Mouse (Mus musculus): ENCODE measurements around the gene Gpbar1. TPM values are rescaled to one million over a fixed set of nuclear protein-coding genes. Genes with fewer than 3 reads are reported as not detected.

The Gpbar1 gene
- total RNA-seq, 1 experiment: 0.45 TPM

DNA sequence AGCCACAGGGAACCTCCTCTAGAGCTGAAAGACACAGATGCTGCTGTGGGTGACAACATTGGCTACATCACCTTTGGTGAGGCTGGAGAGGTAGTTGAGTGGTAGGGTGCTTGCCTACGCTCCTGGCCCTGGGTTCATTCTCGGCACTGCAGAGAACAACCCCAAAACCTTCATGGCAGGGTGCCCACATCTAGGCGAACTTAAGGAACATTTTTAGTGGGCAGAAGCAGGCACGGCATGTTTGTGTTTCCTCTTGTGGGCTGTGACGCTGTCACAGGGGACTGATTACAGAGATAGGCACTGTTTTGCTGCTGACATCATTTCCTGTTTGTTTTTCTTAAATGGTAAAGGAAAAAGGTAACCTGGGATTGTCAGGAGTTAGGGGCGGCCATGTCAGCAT lies 15.8 kb upstream of the Gpbar1 start:
- Histone ChIP-seq H3K9ac (ENCODE audit: insufficient read depth, low read depth, low read length, poor library complexity, severe bottlenecking) (no peak overlapping the region), H3K36me3 (ENCODE audit: control insufficient read depth, insufficient read depth, low read length, poor library complexity, severe bottlenecking) (peaks cover 62% of the 10 kb centered on the region), H3K27ac (ENCODE audit: insufficient read depth, low read depth, low read length, poor library complexity, severe bottlenecking) (no peak overlapping the region), H3K4me1 (ENCODE audit: control insufficient read depth in 2 of 2, insufficient read depth in 2 of 2, low read length in 2 of 2, poor library complexity in 1 of 2) (peaks cover 0 to under 1% of the 10 kb centered on the region in 2 experiments; a peak in 2 of 4 replicates), H3K9me3 (ENCODE audit: control insufficient read depth, insufficient read depth, low read depth, low read length) (no peaks in the 10 kb centered on the region), H3K4me3 (ENCODE audit: insufficient read depth in 1 of 2, low read depth in 1 of 2, low read length in 2 of 2, poor library complexity in 1 of 2, severe bottlenecking in 1 of 2) (no peak overlapping the region)
- TF ChIP-seq HCFC1 (IDR thresholded peaks at IDR 0.05; ENCODE audit: borderline replicate concordance, insufficient read depth, low read length) (no peak), ZC3H11A (IDR thresholded peaks at IDR 0.05; ENCODE audit: borderline replicate concordance, low read depth, low read length) (no peak), MAFK (IDR thresholded peaks at IDR 0.05; ENCODE audit: insufficient read depth, low read depth, low read length) (no peak), CHD2 (IDR thresholded peaks at IDR 0.05; ENCODE audit: low read depth, low read length) (no peak), ZNF384 (IDR thresholded peaks at IDR 0.05; ENCODE audit: low read depth, low read length) (no peak)
- in situ Hi-C loops (cut with MboI; ENCODE audit: low sequenced_read_pairs in 2 of 2, unreplicated experiment in 2 of 2): no loop called here
- no peak for DNase-seq (ENCODE audit: low read depth, low spot score)

DNA sequence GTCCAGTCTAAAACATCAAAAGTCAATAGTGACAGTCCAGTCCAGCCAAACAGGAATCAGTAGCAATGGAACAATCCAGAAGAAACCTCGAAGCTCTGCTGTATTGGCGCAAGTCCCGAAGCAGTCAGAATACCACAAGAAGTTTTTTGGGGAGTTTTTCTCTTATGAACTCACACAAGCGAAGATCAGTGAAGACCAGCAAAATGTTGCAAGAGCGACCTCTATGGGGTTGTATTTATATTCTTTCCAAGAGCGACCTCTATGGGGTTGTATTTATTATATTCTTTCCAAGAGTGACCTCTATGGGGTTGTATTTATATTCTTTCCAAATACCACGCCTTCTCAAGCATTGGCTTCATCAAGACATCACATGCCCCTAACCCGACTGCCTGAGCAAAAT lies 9.6 kb upstream of the Gpbar1 start:
- TF ChIP-seq MAFK (IDR thresholded peaks at IDR 0.05; ENCODE audit: insufficient read depth, low read depth, low read length) (no peak), CHD2 (IDR thresholded peaks at IDR 0.05; ENCODE audit: low read depth, low read length) (no peak), HCFC1 (IDR thresholded peaks at IDR 0.05; ENCODE audit: borderline replicate concordance, insufficient read depth, low read length) (no peak), ZC3H11A (IDR thresholded peaks at IDR 0.05; ENCODE audit: borderline replicate concordance, low read depth, low read length) (no peak), ZNF384 (IDR thresholded peaks at IDR 0.05; ENCODE audit: low read depth, low read length) (no peak)
- no peak for DNase-seq (ENCODE audit: low read depth, low spot score)
- in situ Hi-C loops (cut with MboI; ENCODE audit: low sequenced_read_pairs in 2 of 2, unreplicated experiment in 2 of 2): no loop called here
- Histone ChIP-seq H3K27ac (ENCODE audit: insufficient read depth, low read depth, low read length, poor library complexity, severe bottlenecking) (no peak overlapping the region), H3K4me1 (ENCODE audit: control insufficient read depth in 2 of 2, insufficient read depth in 2 of 2, low read length in 2 of 2, poor library complexity in 1 of 2) (no peaks in the 10 kb centered on the region), H3K9me3 (ENCODE audit: control insufficient read depth, insufficient read depth, low read depth, low read length) (no peaks in the 10 kb centered on the region), H3K9ac (ENCODE audit: insufficient read depth, low read depth, low read length, poor library complexity, severe bottlenecking) (no peak overlapping the region), H3K36me3 (ENCODE audit: control insufficient read depth, insufficient read depth, low read length, poor library complexity, severe bottlenecking) (peaks cover 35% of the 10 kb centered on the region), H3K4me3 (ENCODE audit: insufficient read depth in 1 of 2, low read depth in 1 of 2, low read length in 2 of 2, poor library complexity in 1 of 2, severe bottlenecking in 1 of 2) (no peak overlapping the region)

DNA sequence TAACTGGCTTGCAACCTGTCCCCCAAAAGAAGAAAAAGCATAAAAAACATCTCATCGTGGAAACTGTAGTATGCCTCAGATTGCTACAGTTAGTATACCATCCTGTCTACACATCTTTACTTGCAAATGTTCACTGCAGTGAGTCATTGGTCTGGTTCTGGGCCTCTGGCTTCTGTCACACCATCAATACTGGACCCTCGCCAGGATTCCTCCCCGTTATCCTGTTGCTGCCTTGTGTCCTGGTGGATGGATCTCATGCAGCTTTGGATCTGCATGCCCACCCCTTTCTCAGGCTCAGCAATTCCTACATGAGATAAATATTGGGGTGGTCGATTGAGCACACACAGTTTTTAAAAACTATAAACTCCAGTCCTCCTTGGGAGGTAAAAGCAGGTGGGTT lies 6.7 kb upstream of the Gpbar1 start:
- Histone ChIP-seq H3K27ac (ENCODE audit: insufficient read depth, low read depth, low read length, poor library complexity, severe bottlenecking) (no peak overlapping the region), H3K36me3 (ENCODE audit: control insufficient read depth, insufficient read depth, low read length, poor library complexity, severe bottlenecking) (peaks cover 10% of the 10 kb centered on the region), H3K4me3 (ENCODE audit: insufficient read depth in 1 of 2, low read depth in 1 of 2, low read length in 2 of 2, poor library complexity in 1 of 2, severe bottlenecking in 1 of 2) (no peak overlapping the region), H3K9me3 (ENCODE audit: control insufficient read depth, insufficient read depth, low read depth, low read length) (no peaks in the 10 kb centered on the region), H3K4me1 (ENCODE audit: control insufficient read depth in 2 of 2, insufficient read depth in 2 of 2, low read length in 2 of 2, poor library complexity in 1 of 2) (no peaks in the 10 kb centered on the region), H3K9ac (ENCODE audit: insufficient read depth, low read depth, low read length, poor library complexity, severe bottlenecking) (no peak overlapping the region)
- in situ Hi-C loops (cut with MboI; ENCODE audit: low sequenced_read_pairs in 2 of 2, unreplicated experiment in 2 of 2): no loop called here
- no peak for DNase-seq (ENCODE audit: low read depth, low spot score)
- no peak for TF ChIP-seq MAFK (IDR thresholded peaks at IDR 0.05; ENCODE audit: insufficient read depth, low read depth, low read length)
- no peak for TF ChIP-seq HCFC1 (IDR thresholded peaks at IDR 0.05; ENCODE audit: borderline replicate concordance, insufficient read depth, low read length)
- no peak for TF ChIP-seq CHD2 (IDR thresholded peaks at IDR 0.05; ENCODE audit: low read depth, low read length)
- TF ChIP-seq ZC3H11A (IDR thresholded peaks at IDR 0.05; ENCODE audit: borderline replicate concordance, low read depth, low read length): no peak
- no peak for TF ChIP-seq ZNF384 (IDR thresholded peaks at IDR 0.05; ENCODE audit: low read depth, low read length)

DNA sequence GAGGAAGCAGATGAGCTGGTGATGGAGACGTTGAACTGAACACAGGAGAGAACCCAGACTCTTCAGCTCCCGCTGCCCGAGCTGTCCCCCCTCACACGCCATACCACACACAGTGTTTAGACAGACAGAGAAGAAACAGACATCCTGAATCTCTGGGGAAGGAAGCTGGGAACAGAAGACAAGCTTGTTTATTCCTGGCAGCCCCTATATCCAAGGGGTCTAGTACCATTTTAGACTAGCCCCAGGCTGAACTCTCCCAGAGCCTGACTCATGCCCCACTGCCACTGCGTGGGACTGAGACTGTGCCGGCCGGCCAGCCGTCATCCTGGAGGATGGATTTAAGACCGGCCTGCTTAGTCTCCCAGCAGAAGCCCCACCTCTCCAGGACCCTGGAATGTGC lies 3.3 kb upstream of the Gpbar1 start:
- no peak for DNase-seq (ENCODE audit: low read depth, low spot score)
- in situ Hi-C loops (cut with MboI; ENCODE audit: low sequenced_read_pairs in 2 of 2, unreplicated experiment in 2 of 2): no loop called here
- H3K4me1 ChIP-seq (ENCODE audit: control insufficient read depth in 2 of 2, insufficient read depth in 2 of 2, low read length in 2 of 2, poor library complexity in 1 of 2): peaks cover 0 to 4% of the 10 kb centered on the region in 2 experiments; a peak in 1 of 4 replicates

DNA sequence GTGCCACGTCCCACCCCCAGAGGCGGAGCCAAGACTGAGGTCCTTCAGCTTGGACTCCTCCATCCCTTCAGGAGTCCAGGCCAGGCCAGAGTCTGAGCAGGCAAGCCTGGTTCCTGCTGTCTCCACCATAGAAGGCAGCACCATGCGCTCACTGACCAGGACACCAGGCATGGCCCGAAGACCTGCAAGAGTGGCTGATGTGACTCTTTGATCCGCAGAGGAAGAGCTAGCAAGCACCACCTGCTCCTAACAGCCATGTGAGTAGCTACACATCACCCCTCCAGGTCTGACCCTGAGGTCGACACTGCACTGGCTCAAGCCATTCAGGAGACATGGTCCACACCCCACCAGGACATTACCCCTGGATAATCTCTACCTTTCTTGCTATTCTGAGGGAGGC lies 1.3 kb upstream of the Gpbar1 start:
- Histone ChIP-seq H3K36me3 (ENCODE audit: control insufficient read depth, insufficient read depth, low read length, poor library complexity, severe bottlenecking) (peaks cover 27% of the 10 kb centered on the region), H3K4me3 (ENCODE audit: insufficient read depth in 1 of 2, low read depth in 1 of 2, low read length in 2 of 2, poor library complexity in 1 of 2, severe bottlenecking in 1 of 2) (no peak overlapping the region), H3K27ac (ENCODE audit: insufficient read depth, low read depth, low read length, poor library complexity, severe bottlenecking) (no peak overlapping the region), H3K4me1 (ENCODE audit: control insufficient read depth in 2 of 2, insufficient read depth in 2 of 2, low read length in 2 of 2, poor library complexity in 1 of 2) (peaks cover 0 to 4% of the 10 kb centered on the region in 2 experiments; a peak in 1 of 4 replicates), H3K9ac (ENCODE audit: insufficient read depth, low read depth, low read length, poor library complexity, severe bottlenecking) (no peak overlapping the region), H3K9me3 (ENCODE audit: control insufficient read depth, insufficient read depth, low read depth, low read length) (no peaks in the 10 kb centered on the region)
- DNase-seq (ENCODE audit: low read depth, low spot score): no peak
- in situ Hi-C loops (cut with MboI; ENCODE audit: low sequenced_read_pairs in 2 of 2, unreplicated experiment in 2 of 2): no loop called here
- no peak for TF ChIP-seq CHD2 (IDR thresholded peaks at IDR 0.05; ENCODE audit: low read depth, low read length)
- TF ChIP-seq ZC3H11A (IDR thresholded peaks at IDR 0.05; ENCODE audit: borderline replicate concordance, low read depth, low read length): no peak
- no peak for TF ChIP-seq HCFC1 (IDR thresholded peaks at IDR 0.05; ENCODE audit: borderline replicate concordance, insufficient read depth, low read length)
- TF ChIP-seq MAFK (IDR thresholded peaks at IDR 0.05; ENCODE audit: insufficient read depth, low read depth, low read length): no peak
- TF ChIP-seq ZNF384 (IDR thresholded peaks at IDR 0.05; ENCODE audit: low read depth, low read length): no peak

More for the DNA sequence above, 3.3 kb upstream of the Gpbar1 start:
- peaks cover 7% of the 10 kb centered on the region for H3K36me3 ChIP-seq (ENCODE audit: control insufficient read depth, insufficient read depth, low read length, poor library complexity, severe bottlenecking)
- no peak overlapping the region for H3K4me3 ChIP-seq (ENCODE audit: insufficient read depth in 1 of 2, low read depth in 1 of 2, low read length in 2 of 2, poor library complexity in 1 of 2, severe bottlenecking in 1 of 2)
- H3K9ac ChIP-seq (ENCODE audit: insufficient read depth, low read depth, low read length, poor library complexity, severe bottlenecking): no peak overlapping the region
- no peak overlapping the region for H3K27ac ChIP-seq (ENCODE audit: insufficient read depth, low read depth, low read length, poor library complexity, severe bottlenecking)
- TF ChIP-seq MAFK (IDR thresholded peaks at IDR 0.05; ENCODE audit: insufficient read depth, low read depth, low read length) (no peak), ZC3H11A (IDR thresholded peaks at IDR 0.05; ENCODE audit: borderline replicate concordance, low read depth, low read length) (no peak), ZNF384 (IDR thresholded peaks at IDR 0.05; ENCODE audit: low read depth, low read length) (no peak)
- no peaks in the 10 kb centered on the region for H3K9me3 ChIP-seq (ENCODE audit: control insufficient read depth, insufficient read depth, low read depth, low read length)

Data from ES-E14 (cell line).